Mouse (Mus musculus): Measurements from ENCODE around the gene Eif2ak2.

DNA sequence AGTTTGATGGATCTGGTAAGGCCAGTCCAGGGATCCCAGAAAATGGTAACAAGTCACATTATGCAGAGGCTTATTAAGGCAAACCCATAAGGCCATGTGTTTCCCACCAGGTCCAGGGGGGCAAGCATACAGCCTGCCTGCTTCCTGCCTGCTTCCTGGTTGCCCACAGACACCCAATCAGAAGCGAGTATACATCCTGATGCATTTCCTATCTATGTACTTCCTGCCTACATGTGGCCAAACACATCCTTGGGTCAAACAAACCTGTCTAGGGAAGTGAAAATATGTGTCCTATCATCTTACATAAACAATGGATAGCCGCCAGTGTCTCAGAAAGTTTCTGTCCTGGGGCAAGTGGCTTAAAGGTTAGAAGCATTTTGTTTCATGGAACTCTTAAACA is 20.8 kb upstream of the Eif2ak2 start:
- TF ChIP-seq CTCF (IDR thresholded peaks at IDR 0.05; ENCODE audit: extremely low read depth, insufficient read depth, low read length) (no peak), POLR2A (IDR thresholded peaks at IDR 0.05; ENCODE audit: extremely low read depth, insufficient read depth, low read length) (no peak)
